Mouse (Mus musculus) intestine, embryonic 16.5 days (tissue): ENCODE data around the gene Fam213b. TPM values are rescaled to one million over a fixed set of nuclear protein-coding genes. Genes with fewer than 3 reads are reported as not detected.
A peak's percentile ranks its signal among the peaks of the same experiment; 100 is the strongest.

ENCODE experiments used
- ATAC-seq: fragments of 200-750 bp; cut with Nextera tagmentation; 2 replicates; pipeline ENCODE4 v1.8.0; 2017; ENCODE audit warnings: moderate TSS enrichment, moderate library complexity
- H3K27ac ChIP-seq: fragments of 300-500 bp; sonication (generic); 2 replicates; pipeline ENCODE4 v1.5.1; 2014; ENCODE audit warnings: mild to moderate bottlenecking, low read length
- H3K27me3 ChIP-seq: fragments of 300-500 bp; sonication (generic); replicated peaks from 2 replicates; pipeline ENCODE4 v1.6.1; 2014; ENCODE audit warnings: low read length, control low read depth, mixed read lengths; ENCODE audit not compliant: control insufficient read depth, insufficient read depth
- H3K36me3 ChIP-seq: fragments of 300-500 bp; sonication (generic); 2 replicates; pipeline ENCODE4 v1.6.1; 2014; ENCODE audit warnings: low read length, control low read depth; ENCODE audit not compliant: control insufficient read depth, insufficient read depth
- H3K4me1 ChIP-seq: fragments of 300-500 bp; sonication (generic); 2 replicates; pipeline ENCODE4 v1.6.1; 2014; ENCODE audit warnings: low read length, control low read depth, mixed read lengths; ENCODE audit not compliant: control insufficient read depth, insufficient read depth
- H3K4me2 ChIP-seq: fragments of 300-500 bp; sonication (generic); 2 replicates; pipeline ENCODE4 v1.6.1; 2014; ENCODE audit warnings: low read depth, low read length, control low read depth
- H3K4me3 ChIP-seq: fragments of 300-500 bp; sonication (generic); 2 replicates; pipeline ENCODE4 v1.5.1; 2014; ENCODE audit warnings: mild to moderate bottlenecking, low read length
- H3K9ac ChIP-seq: fragments of 300-500 bp; sonication (generic); 2 replicates; pipeline ENCODE4 v1.6.1; 2014; ENCODE audit warnings: low read depth, low read length
- H3K9me3 ChIP-seq: fragments of 300-500 bp; sonication (generic); 2 replicates; pipeline ENCODE4 v1.6.1; 2016; ENCODE audit warnings: low read length, control low read depth; ENCODE audit not compliant: control insufficient read depth
- WGBS: fragments of 180-500 bp; shearing (Covaris S2); extraction: QIAGEN DNeasy Blood & Tissue Kit; methylation state at CpG from one replicate; pipeline ENCODE4 v1.1.7; 2014; 5-methylcytosine and 5-hydroxymethylcytosine counted together
- polyA plus RNA-seq: library from polyadenylated mRNA; unstranded; fragments of >200 nt; fragmentation: Nextera tagmentation; extraction: Ambion mirVana; gene quantifications from 2 replicates; pipeline ENCODE4 v1.2.1, GENCODE M21; 2015

The Fam213b gene
- polyA plus RNA-seq, 1 experiment from 2014 or later: 42.8 TPM

- ATAC-seq: no peak
- Histone ChIP-seq H3K4me1 (no peaks in the 10 kb centered on the region), H3K36me3 (no peaks in the 10 kb centered on the region), H3K9me3 (no peaks in the 10 kb centered on the region), H3K27me3 (no peaks in the 10 kb centered on the region), H3K4me2 (no peak overlapping the region), H3K4me3 (no peak overlapping the region), H3K27ac (no peak overlapping the region), H3K9ac (no peak overlapping the region)
- WGBS: 73% methylated on average over 1 of the region's 1 CpGs
Measured at GRCm38 (mm10) chr4:154937746-154938145, 38.8 kb upstream of the Fam213b start.

GRCm38 (mm10) chr4:154936542-154937255 is 37.8 kb upstream of the Fam213b start:
- no peak overlapping the region for H3K4me3 ChIP-seq
- H3K9me3 ChIP-seq: no peaks in the 10 kb centered on the region
- H3K4me2 ChIP-seq: no peak overlapping the region
- H3K9ac ChIP-seq: no peak overlapping the region
- H3K27me3 ChIP-seq: no peaks in the 10 kb centered on the region
- no peak overlapping the region for H3K27ac ChIP-seq
- no peak for ATAC-seq
- 58% methylated on average over 8 of the region's 8 CpGs for WGBS
- no peaks in the 10 kb centered on the region for H3K36me3 ChIP-seq
- no peaks in the 10 kb centered on the region for H3K4me1 ChIP-seq

- Histone ChIP-seq H3K4me3 (no peak overlapping the region), H3K9me3 (no peaks in the 10 kb centered on the region), H3K27ac (no peak overlapping the region), H3K27me3 (no peaks in the 10 kb centered on the region), H3K4me2 (no peak overlapping the region), H3K4me1 (no peaks in the 10 kb centered on the region), H3K36me3 (no peaks in the 10 kb centered on the region), H3K9ac (no peak overlapping the region)
- ATAC-seq: no peak
- 85% methylated on average over 7 of the region's 7 CpGs for WGBS
Measured at GRCm38 (mm10) chr4:154935788-154936187, 36.9 kb upstream of the Fam213b start.

- H3K4me2 ChIP-seq: no peak overlapping the region
- ATAC-seq: no peak
Measured at GRCm38 (mm10) chr4:154934800-154935199, 35.9 kb upstream of the Fam213b start.

GRCm38 (mm10) chr4:154933306-154933907 is 34.5 kb upstream of the Fam213b start:
- 54% methylated on average over 13 of the region's 13 CpGs for WGBS
- no peaks in the 10 kb centered on the region for H3K36me3 ChIP-seq
- H3K4me3 ChIP-seq: no peak overlapping the region
- H3K27me3 ChIP-seq: no peaks in the 10 kb centered on the region
- ATAC-seq: no peak
- H3K27ac ChIP-seq: no peak overlapping the region
- no peaks in the 10 kb centered on the region for H3K9me3 ChIP-seq
- no peak overlapping the region for H3K9ac ChIP-seq
- no peak overlapping the region for H3K4me2 ChIP-seq
- peaks cover 3% of the 10 kb centered on the region for H3K4me1 ChIP-seq

More at GRCm38 (mm10) chr4:154934800-154935199, 35.9 kb upstream of the Fam213b start:
- Histone ChIP-seq H3K27me3 (no peaks in the 10 kb centered on the region), H3K36me3 (no peaks in the 10 kb centered on the region), H3K9ac (no peak overlapping the region), H3K9me3 (no peaks in the 10 kb centered on the region), H3K4me1 (no peaks in the 10 kb centered on the region), H3K27ac (no peak overlapping the region), H3K4me3 (no peak overlapping the region)
- 78% methylated on average over 2 of the region's 2 CpGs for WGBS

- Histone ChIP-seq H3K4me1 (peaks cover 26% of the 10 kb centered on the region), H3K9ac (no peak overlapping the region), H3K27me3 (no peaks in the 10 kb centered on the region), H3K9me3 (no peaks in the 10 kb centered on the region), H3K4me3 (no peak overlapping the region), H3K27ac (no peak overlapping the region), H3K36me3 (no peaks in the 10 kb centered on the region), H3K4me2 (no peak overlapping the region)
- ATAC-seq: no peak; the same call in 1 of the 2 replicates
- WGBS: 76% methylated on average over 12 of the region's 12 CpGs
Measured at GRCm38 (mm10) chr4:154929088-154929660, 30.2 kb upstream of the Fam213b start.

GRCm38 (mm10) chr4:154928395-154929087 is 29.6 kb upstream of the Fam213b start, which contains the start of gene Tnfrsf14:
TSS of gene Tnfrsf14 (minus strand) at chr4:154928563.
- Histone ChIP-seq H3K4me1 (peaks cover 26% of the 10 kb centered on the region), H3K27me3 (no peaks in the 10 kb centered on the region), H3K4me2 (peak within 1 kb of the TSS; percentile 71), H3K9ac (peak within 1 kb of the TSS; percentile 61), H3K27ac (peak within 1 kb of the TSS; percentile 83), H3K36me3 (peaks cover 3% of the 10 kb centered on the region; the same call in 1 of the 2 replicates), H3K9me3 (no peaks in the 10 kb centered on the region), H3K4me3 (peak within 1 kb of the TSS; percentile 50)
- 33% methylated on average over 12 of the region's 12 CpGs for WGBS
- ATAC-seq: peak; percentile 64

GRCm38 (mm10) chr4:154927899-154928337 is 29.0 kb upstream of the Fam213b start:
- ATAC-seq: peak; percentile 89
- Histone ChIP-seq H3K9ac (peak overlapping the region; percentile 61), H3K36me3 (peaks cover 3% of the 10 kb centered on the region; the same call in 1 of the 2 replicates), H3K27me3 (no peaks in the 10 kb centered on the region), H3K9me3 (no peaks in the 10 kb centered on the region), H3K27ac (peak overlapping the region; percentile 83), H3K4me2 (peak overlapping the region; percentile 71), H3K4me1 (peaks cover 26% of the 10 kb centered on the region), H3K4me3 (peak overlapping the region; percentile 50)
- WGBS: 20% methylated on average over 5 of the region's 5 CpGs
